Mouse (Mus musculus): Measurements from ENCODE around the gene Umad1. TPM values are rescaled to one million over a fixed set of nuclear protein-coding genes. Genes with fewer than 3 reads are reported as not detected.

Umad1 gene
- polyA plus RNA-seq (2012; rRNA removed), result 12.4 and 14.0 TPM in 2 replicates

DNA sequence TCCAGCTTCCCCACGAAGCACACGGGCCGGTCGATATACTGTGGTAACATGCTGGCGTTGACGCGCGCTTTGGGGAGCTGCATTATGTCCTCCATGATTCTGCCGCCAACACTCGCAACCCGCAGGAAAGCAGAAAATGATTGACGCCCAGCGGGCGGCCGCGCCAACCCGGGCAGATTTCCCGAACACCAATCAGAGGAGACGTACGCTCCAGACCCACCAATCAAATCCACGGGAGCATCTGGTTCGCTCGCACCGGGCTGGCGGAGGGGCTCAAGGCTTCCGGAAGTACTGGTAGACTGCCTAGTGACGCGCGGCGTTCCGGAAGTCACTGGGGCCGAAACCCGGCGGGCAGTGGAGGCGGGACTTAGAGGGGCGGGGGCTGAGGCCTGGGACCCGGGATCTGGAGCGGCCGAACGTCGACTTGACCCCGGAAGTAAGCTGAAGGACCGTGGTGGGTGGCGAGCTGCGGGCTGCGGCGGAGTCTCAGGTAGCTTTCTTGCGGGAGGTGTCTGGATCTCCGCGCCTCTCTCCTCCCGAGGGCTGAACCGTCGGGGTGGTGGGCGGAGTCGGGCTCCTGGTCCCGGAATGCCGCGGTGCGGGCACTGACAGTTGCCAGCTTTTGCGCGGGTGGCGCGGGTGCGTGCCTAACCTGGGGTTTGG lies at the start of gene Umad1, which contains the start of the genes Rpa3 and Gm45062:
TSS of gene Umad1 (plus strand) at position 285 of the 663 bp plus-strand sequence.
TSS of gene Rpa3 (minus strand) at position 170 of the 663 bp plus-strand sequence.
TSS of gene Gm45062 (plus strand) at position 447 of the 663 bp plus-strand sequence.
- peak; percentile 91 for DNase-seq (ENCODE audit: low spot score)

DNA sequence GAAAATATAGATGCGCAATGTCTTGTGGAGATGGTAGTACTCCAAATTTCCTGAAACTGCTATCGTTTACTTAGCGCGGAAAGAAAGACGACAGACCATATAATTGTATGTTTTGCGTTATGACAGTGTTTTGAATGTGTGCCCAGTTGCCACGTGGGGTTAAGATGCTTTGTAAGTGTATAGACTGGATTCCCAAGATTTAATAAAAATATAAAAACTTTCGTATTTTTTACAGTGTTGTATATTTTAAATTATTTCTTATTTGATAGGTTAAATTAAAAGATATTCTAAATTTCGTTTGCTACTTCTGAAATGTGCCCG lies 49.3 kb upstream of the Umad1 start:
- no peak for DNase-seq (ENCODE audit: low spot score)

DNA sequence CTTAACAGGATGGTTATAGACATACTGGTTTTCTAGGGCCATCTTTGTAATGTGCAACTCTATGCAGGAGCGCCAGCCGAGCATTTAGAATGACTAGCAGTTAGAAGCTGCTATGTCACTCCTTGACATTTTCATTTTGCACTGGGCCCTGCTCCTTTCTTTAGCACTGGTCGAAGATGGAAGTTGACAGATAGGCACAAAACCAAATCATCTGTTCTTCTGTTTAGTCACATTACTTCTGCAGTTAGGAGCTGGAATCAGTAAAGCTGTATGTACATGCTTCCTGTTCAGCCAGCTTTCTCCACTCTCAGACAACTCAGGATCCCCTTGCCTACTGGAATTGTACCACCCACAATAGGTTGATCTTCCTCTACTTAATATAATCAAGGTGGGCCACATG lies 48.4 kb upstream of the Umad1 start:
- DNase-seq (ENCODE audit: low spot score), result no peak

DNA sequence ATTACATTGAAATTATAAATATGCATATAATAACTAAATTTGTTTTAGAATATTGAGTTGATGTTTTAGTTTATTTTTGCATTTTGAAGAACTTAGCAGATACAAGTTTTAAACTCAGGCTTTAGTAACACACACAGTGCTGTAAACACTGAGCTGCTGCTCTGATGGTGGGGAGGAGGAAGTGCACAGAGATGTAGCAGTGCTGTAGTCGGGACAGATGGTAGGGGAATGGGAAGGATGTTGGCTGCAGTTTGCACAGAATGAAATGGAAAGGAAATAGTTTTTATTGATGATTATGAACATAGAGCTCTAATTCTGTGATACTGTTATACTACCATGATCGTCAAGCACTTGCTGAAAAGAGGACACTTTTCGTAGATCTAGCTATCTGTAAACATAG lies 32.1 kb upstream of the Umad1 start:
- DNase-seq (ENCODE audit: low spot score), result no peak

DNA sequence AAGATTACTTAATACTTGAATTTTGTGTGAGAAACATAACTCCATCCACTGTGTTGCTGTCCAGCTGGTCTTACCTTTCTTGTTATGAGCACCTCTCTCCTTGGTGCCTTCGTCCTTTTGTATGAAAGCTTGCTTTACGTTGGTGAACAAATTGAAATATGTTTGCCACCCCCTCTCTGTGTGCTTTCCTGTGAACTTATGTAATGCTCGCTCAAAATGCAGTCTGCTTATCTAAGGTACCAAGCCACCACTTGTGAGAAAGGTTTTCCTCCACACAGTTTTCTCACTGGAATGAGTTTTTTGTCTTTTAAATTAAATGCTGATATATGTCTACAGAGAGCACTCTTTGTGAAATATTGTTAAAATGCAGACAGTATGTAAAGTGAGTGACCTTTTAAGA lies 30.5 kb upstream of the Umad1 start:
- no peak for DNase-seq (ENCODE audit: low spot score)

DNA sequence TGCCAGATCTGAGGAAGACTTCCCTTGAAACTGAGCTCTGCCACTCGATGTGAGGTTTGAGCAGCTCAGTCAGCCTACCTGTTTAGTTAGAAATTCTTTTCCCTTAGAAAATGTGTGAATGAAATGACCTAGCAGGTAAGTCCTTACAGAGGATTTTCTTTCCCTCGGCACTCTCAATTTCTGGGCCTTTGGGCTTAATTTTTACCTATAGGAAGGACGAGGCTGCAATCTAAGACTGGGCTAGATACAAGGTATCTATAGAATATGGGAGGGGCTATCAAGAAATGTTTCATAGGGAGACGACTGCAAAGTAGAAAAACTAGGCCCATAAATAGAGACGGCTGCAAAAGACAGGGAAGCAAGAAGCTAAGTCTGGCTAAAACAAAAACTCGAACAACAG lies 772 bp upstream of the Umad1 start:
- no peak for DNase-seq (ENCODE audit: low spot score)

DNA sequence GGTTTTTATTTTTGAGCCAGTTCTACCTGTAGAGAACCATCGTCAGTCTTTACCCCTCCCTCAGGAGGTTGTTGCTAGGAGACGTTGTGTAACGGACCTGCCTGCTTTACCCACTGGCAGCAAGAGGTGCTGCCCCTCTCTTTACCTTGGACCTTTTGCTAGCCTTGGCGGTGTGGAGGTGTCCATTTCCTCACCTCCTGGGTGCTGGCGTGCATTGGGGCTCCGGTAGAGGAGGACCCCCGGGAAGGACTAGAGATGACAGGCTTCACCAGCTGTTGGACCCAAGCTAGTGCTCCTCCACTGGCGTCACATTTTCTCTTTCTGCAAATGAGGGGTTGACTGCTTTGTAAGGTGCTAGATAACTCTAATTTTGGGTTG lies 568 bp downstream of the Umad1 start:
- DNase-seq (ENCODE audit: low spot score), result no peak

DNA sequence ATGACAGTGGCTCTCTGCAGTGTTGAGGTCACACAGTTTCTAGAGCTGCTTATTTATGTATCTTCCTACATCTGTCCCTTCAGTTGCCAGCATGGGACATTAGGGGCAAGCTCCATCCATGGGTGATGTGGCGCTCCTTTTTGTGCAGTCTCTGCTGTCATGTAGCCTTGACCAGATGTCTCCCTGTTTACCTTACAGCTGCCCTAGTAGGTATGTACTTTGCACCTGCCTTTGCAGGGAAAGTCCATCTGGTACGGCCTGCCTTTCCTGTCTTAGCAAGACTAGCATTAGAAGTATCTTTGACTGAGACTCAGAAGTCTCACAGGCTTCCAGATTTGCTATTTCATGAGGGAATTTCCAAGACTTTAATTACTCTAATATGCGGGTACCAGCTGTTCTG lies 12.0 kb downstream of the Umad1 start:
- no peak for DNase-seq (ENCODE audit: low spot score)

DNA sequence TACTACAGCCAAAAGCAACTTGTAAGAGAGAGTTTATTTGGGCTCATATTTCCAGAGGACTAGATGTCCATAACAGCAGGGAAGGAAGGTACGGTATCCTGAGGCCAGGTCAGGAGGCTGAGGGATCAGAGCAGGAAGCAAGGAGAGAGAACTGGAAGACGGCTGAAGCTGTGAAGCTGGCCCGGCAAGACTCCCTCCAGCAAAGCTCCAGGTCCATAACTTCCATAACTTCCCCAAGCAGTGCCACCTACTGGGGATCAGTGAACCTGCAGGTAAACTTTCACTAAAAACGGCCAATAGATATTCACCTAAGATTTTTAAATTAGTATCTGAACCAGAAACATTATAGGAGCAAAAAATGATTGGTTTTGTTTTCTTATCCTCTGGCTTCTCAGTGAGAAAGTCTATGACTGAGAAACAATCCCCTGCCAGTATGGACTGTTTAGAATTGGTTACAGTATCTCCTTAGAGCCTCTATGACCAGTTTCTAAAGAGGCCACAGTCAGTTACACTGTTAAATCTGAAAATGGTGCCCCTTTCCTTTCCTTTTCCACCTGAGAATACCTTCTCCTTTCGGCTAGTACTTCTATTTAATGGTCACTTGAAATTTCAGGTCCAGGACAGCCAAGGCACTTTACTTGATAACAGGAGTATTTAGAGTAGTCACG lies 15.4 kb downstream of the Umad1 start:
- DNase-seq (ENCODE audit: low spot score), result no peak

DNA sequence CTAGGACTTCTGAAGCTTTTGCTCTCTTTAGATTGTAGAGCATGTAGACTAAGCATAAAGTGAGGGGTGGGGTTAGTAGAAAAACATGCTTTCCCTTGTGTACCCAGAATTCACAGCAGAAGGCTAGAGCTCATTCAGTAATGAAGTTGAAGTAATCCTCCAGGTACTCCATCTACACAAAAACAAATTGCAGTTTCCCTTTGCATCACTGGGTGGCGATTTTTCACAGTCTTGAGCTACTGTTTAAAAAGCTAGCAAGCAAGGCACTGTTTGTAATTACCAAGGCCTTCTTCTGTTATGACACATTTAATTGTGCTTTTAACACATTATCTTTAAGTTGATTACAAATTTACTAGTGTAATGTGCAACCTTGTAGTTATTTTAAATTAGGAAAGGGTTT lies 16.0 kb downstream of the Umad1 start:
- no peak for DNase-seq (ENCODE audit: low spot score)

DNA sequence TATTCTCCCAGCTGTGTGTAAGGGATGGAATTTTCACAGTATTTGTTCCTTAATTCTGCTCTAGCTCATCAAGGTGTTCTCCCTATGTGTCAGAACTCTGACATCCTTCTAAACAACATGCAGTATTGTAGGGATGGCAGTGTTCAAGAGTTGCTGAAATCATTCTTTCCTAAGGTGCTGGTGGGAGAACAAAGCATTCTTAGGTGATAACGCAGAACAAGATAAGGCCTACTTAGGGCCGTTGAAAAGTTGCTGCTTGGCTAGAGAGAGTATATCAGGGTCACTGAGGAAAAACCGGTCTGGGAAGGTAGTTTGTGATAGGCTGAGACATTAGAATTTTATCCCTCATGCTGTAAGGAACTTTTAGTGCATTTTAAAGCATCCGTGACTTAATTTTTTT lies 17.3 kb downstream of the Umad1 start:
- DNase-seq (ENCODE audit: low spot score), result no peak

DNA sequence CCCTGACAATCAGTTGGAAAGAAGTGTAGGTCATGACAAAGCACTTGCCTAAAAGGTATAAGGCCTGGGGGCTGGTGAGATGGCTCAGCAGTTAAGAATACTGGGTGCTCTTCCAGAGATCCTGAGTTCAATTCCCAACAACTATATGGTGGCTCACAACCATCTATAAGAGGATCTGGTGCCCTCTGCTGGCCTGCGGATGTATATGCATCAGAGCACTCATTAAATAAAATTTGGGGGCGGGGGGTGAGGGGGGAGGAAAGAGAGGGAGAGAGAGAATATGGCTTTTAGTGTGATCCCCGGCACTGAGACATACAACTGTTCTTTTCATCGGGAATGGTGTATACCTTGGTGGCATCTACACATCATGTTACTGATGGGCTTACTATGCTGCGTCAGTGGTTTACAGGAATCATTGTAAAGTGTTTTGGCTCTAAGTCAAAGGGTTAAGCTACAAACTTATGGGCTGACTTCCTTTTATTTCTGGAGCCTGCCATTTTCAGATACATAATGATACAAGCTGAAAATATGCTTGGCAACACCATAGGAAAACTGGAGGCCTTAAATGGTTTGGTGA lies 19.4 kb downstream of the Umad1 start:
- no peak for DNase-seq (ENCODE audit: low spot score)

DNA sequence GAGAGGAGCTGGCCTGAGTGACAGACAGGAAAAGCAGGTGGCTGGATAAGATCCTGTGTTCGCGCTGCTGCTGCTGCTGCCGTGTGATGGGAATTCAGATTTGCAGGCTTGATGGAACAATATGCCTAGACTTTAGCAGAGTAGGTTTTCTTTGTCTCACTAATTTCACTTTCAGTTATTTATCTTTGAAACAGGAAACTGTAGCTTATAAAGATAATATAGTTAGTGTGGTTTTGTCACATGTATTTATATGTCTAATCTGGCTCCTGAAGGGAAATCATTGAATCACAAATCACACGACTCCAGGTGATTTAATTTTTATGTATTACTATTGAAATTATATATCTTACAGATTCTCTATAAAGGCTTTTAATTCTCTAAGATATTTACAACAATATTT lies 24.2 kb downstream of the Umad1 start:
- no peak for DNase-seq (ENCODE audit: low spot score)

DNA sequence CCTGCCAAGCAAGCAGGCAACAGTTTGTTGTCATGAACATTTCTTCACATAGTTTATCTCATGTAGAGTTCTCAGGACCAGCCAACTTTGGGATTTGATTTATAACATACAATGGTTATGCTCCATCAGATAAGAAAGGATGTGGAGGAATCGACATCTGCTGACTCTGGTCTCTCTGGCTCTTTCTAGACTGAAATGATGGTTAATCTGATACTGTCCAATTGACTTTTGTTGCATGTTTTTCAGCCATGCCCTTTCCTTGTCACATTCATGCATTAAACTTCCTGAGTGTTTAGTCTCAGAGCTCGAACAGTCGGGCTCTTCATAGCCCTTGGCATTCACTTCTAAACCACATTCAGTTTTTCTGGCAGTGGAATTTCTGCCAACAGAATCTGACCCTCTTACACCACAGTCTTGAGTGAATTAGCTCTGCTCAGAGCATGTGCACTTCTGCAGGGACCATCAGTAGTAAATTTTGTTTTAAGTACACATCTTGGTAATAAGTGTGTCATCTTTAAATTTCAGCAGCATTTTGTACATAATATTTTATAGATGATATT lies 26.4 kb downstream of the Umad1 start:
- no peak for DNase-seq (ENCODE audit: low spot score)

DNA sequence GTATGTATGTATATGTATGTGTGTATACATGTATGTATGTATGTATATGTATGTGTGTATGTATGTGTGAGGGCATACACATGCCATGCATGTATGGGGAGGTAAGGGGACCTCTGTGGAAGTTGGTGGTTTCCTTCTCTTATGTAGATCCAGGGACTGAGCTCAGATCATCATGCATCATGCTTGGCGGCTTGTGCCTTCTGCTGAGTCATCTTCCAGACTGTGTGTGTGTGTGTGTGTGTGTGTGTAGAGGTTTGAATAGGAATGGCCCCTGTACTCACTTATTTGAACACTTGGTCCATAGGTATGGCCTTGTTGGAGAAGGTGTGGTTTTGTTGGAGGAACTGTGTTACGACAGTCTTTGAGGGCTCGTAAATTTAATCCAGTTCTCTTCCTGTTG lies 27.1 kb downstream of the Umad1 start:
- DNase-seq (ENCODE audit: low spot score), result no peak

DNA sequence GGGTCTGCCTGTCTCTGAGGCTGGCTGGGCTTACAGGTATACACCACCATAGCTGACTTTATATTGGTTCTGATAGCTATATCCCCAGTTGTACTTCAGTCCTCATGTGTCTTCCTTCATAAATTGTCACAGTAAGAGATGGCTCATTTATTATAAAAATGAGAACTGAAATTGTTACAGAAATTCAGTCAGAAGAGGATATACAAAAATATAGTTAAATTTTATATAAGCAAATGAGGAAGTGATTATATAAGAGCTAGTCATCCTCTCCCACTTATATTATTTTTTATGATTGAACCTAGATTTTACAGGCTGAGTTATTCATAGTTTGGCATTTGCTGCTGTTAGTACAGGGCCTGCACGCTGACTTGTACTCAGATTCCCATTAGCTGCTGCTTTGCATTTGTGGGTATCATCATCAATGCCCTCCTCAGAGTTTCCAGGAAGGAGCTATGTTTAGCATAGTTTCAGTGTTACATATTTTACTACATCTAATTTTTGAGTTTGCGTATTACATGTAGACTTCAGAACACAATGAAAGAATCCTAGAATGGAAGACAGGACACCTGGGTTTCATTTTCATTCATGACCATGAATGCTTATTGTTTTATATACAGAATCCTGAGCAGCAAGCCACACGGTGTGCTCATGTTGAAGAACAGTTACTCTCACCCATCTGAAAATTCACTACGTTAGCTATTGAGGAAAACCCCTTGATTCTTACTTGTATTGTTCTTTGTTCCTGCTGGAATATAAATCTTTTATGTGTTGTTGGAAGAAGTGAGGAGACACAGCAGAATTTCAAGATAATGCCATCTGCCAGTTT lies 29.9 kb downstream of the Umad1 start:
- no peak for DNase-seq (ENCODE audit: low spot score)

DNA sequence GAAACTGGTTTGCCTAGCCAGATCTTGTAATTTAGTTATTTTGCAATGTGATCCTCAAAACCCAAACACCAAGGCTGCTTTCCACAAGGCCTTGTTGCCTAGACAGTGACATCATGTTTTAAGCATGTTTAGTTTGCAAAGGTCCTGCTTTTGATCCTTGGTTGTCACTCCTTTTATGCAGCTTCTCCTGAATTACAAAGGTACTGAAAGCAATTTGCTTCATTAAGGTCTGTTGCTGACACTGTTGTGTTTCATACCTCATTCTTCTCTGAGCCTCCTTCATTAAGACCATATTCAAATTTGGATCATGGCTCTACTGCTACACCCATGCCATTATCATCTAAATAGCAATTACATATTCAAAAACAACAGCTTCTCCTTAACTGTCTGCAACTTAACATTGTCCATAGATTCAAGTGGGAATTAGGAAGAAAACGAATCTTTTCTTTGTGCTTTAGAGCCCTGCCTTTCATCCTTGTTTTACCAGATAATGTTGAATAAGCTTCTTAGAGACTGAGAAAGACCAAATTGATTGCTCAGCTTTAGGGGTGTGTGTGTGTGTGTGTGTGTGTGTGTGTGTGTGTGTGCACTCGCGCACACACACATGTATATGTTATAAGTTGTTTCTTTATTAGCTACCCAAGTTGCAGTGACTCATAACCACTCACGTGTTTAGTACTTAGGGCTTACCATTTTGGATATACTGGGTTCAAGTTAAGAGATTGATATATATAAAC lies 35.1 kb downstream of the Umad1 start:
- no peak for DNase-seq (ENCODE audit: low spot score)

DNA sequence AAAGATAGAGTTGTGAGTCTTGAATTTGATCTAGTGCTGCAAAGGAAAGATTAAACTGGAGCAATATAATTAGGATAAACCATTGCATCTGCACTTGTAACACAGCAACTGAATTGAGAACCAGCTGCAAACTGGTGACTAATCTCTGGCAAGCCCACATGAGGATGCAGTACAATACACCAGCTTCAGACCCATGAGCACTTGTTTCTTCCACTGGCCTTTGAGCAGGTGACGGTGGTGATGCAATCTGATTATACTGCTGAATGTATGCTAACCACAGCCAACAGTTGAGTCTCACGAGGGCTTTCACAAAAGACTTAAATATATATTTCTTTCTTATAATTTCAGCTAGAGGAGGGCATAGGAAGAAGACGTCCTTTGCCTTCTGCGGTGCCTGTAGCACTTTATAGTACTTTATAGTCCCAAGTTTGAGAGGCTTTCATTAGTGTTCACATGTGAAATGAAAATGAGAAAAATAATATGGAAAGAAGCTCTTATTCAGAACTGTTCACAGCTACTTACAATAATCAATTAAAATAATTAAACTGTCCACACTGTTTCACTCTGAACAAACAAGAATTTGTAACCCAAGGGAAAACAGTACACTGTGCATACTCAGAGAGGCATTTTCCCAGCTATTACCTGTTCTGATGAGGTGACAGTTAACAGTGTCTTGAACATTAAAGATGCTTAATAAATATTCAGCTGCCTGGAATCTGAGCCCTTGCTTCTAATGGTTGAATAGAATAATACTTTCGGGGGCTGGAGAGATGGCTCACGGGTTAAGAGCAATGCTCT lies 40.2 kb downstream of the Umad1 start:
- no peak for DNase-seq (ENCODE audit: low spot score)

DNA sequence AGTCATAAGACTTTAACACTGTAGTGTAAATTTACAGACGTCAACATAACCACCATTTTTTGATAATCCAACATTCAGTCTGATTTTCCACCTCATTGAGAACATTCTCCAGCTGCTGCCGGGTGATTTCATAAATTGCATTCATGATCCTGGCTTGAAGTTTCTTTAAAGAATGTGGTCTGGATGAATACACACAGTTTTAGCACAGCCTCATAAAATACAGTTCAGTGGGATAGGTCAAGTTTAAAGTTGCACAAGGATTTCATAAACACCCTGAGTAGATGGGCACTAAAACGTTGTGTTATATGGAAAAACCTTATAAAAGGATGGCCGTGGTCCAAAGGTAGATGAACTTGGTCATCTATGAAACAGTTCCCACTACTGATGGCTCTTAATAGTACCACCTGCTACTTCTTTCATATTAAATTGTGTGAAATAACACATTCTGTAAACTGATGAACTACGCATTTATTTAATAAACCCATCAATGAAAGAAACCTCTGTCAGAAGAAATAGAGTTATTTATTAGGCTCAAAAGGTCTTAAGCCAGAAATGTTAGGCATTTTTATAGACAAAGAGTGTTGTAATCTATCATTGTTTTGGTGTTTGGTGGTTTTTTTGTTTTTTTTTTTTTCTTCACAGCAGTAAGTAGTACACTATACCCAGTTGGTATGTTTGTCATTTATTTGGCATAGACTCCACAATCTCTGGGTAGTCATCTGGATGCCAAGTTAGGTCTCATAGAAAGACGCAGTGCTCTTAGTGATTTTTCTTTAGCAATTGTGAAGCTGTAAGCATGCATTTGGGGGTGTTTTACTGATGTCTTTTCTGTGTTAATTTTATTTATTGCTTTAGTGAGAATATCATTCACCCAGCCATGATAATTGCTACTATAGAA lies 49.0 kb downstream of the Umad1 start:
- no peak for DNase-seq (ENCODE audit: low spot score)

DNA sequence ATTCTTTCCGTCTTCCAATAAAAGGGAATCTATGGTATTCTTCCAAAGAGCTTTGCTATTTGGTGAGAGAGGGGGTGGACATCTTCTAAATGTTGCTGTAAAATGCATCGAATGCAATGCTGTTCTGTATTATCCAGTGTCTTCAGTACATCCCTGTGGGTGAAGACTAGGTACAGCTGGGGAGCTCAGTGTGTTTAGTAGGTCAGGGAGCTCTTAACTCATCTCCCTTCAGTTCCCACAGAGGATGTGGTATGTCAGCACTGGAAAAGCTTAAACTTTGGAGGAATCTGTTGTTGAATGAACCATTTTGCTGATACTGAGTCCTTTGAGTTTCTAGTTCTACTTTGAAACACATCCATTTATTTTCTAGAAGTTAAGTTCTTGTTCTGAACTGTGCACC lies 53.5 kb downstream of the Umad1 start:
- DNase-seq (ENCODE audit: low spot score), result no peak
